8 mouse cellular contexts compared by ENCODE assay signal in genomic region chr11:11686569-11687051, GRCm38 (mm10). TPM values are rescaled to one million over a fixed set of nuclear protein-coding genes. Genes with fewer than 3 reads are reported as not detected.
DNase-seq lines count a peak whose midpoint lies in the region; ATAC-seq lines count a peak whose summit lies in the region.

No protein-coding gene starts in this region.

- H3K4me3 ChIP-seq in kidney, embryonic 15.5 days (replicated peaks) = peak overlapping the region; percentile 72

- no peak for DNase-seq in kidney, postnatal 14 days
- DNase-seq in c-Kit-positive CD71-positive TER-119-positive erythroid progenitor cells, embryonic 14.5 days (ENCODE audit: low spot score) = peak; percentile 53
- DNase-seq in induced T-regulatory cell, adult 2 months (ENCODE audit: low read depth) = peak; percentile 77
- DNase-seq in naive thymus-derived CD4-positive, alpha-beta T cell, adult 2 months (ENCODE audit: low read depth) = peak; percentile 73
- DNase-seq in Muller cell, postnatal 12 days (ENCODE audit: inconsistent ontology term) = no peak
- DNase-seq in cerebellum, adult 9-10 months = no peak

- peak overlapping the region; percentile 99 for H3K4me2 ChIP-seq in kidney, embryonic 15.5 days

- H3K27ac ChIP-seq in kidney, embryonic 15.5 days = no peak overlapping the region

- H3K36me3 ChIP-seq in kidney, embryonic 15.5 days = no peaks in the 10 kb centered on the region

- H3K4me1 ChIP-seq in kidney, embryonic 15.5 days = peaks cover 19% of the 10 kb centered on the region

- no peak for ATAC-seq in kidney, embryonic 15.5 days (replicated peaks; ENCODE audit: low FRiP score)
- ATAC-seq in erythroid progenitor cell, adult 5-6 weeks (replicated peaks; ENCODE audit: low FRiP score, poor library complexity, severe bottlenecking) = no peak

- peak overlapping the region; percentile 55; the same call in 1 of the 2 replicates for H3K9ac ChIP-seq in kidney, embryonic 15.5 days

- peaks cover 73% of the 10 kb centered on the region for H3K27me3 ChIP-seq in kidney, embryonic 15.5 days

- H3K9me3 ChIP-seq in kidney, embryonic 15.5 days (replicated peaks) = no peaks in the 10 kb centered on the region

- 11% methylated on average over 16 of the region's 16 CpGs for WGBS in kidney, embryonic 15.5 days

RNA-seq across cellular contexts. Expression of gene Ikzf1, which starts 1.8 kb away (rescaled TPM):
- polyA plus RNA-seq in kidney, embryonic 15.5 days (2015; fragmentation: Nextera tagmentation; extraction: Ambion mirVana) = 0.85 and 1.3 TPM in 2 replicates
- 116 and 120 TPM in 2 replicates for total RNA-seq in erythroid progenitor cell, adult 5-6 weeks (2015; ENCODE audit: low replicate concordance)
- total RNA-seq in erythroid progenitor cell, adult 5-6 weeks (2017; ENCODE audit: low replicate concordance) = 40.9 and 81.1 TPM in 2 replicates

RNA-seq across cellular contexts. Expression of gene 4930512M02Rik, which starts 59.0 kb away (rescaled TPM):
- polyA plus RNA-seq in kidney, embryonic 15.5 days (2015; fragmentation: Nextera tagmentation; extraction: Ambion mirVana) = not detected in 2 replicates
- not detected in 2 replicates for total RNA-seq in erythroid progenitor cell, adult 5-6 weeks (2015; ENCODE audit: low replicate concordance)
- total RNA-seq in erythroid progenitor cell, adult 5-6 weeks (2017; ENCODE audit: low replicate concordance) = not detected in 2 replicates

Comparison
In these comparisons a context has a peak if more than half of its experiments do, and no peak if none do; other contexts are left out.
1. DNase-seq: peak in c-Kit-positive CD71-positive TER-119-positive erythroid progenitor cells, embryonic 14.5 days (single experiment), induced T-regulatory cell, adult 2 months (single experiment) and naive thymus-derived CD4-positive, alpha-beta T cell, adult 2 months (single experiment); none in kidney, postnatal 14 days (single experiment), Muller cell, postnatal 12 days (single experiment) and cerebellum, adult 9-10 months (single experiment).